ENCODE assay signal across 17 mouse cellular contexts in genomic region chr10:86808013-86808758, GRCm38 (mm10). TPM values are rescaled to one million over a fixed set of nuclear protein-coding genes. Genes with fewer than 3 reads are reported as not detected.
DNase-seq lines count a peak whose midpoint lies in the region; ATAC-seq and TF ChIP-seq lines count a peak whose summit lies in the region.
"Had no signal": no experiment of that assay in that cellular context is flagged by ENCODE, and none has a peak within 500 bp of the region (broad histone marks: within the 10 kb centered on the region; RNA-seq: fewer than 3 reads in every experiment).

No protein-coding gene starts in this region.

- no peak; the same call in 1 of the 2 replicates for ATAC-seq in heart, embryonic 16.5 days (replicated peaks; ENCODE audit: extremely low read depth, insufficient read depth, low FRiP score)
- ATAC-seq in midbrain, embryonic 15.5 days (replicated peaks) = 0 out of 2 replicates have a peak, but pooled peaks have one; percentile 25
- no peak for ATAC-seq in midbrain, embryonic 14.5 days (ENCODE audit: low FRiP score, low TSS enrichment)
- peak; percentile 25; the same call in 1 of the 2 replicates for ATAC-seq in hindbrain, embryonic 13.5 days (ENCODE audit: low FRiP score)
- ATAC-seq in stomach, postnatal 0 days (ENCODE audit: low FRiP score, low TSS enrichment) = 0 out of 2 replicates have a peak, but pooled peaks have one; percentile 24
- ATAC-seq: lung, postnatal 0 days had no signal

- no peak for TF ChIP-seq EP300 in stomach, postnatal 0 days (optimal IDR thresholded peaks at IDR 0.05)

- DNase-seq in heart, postnatal 10 days = no peak
- DNase-seq in midbrain, embryonic 14.5 days = no peak
- DNase-seq in stomach, postnatal 0 days (ENCODE audit: low spot score) = no peak
- no peak for DNase-seq in gastrocnemius, postnatal 4 days (ENCODE audit: low spot score in 2 of 2)
- no peak for DNase-seq in right cerebral cortex, postnatal 4 days
- DNase-seq: cerebellum, postnatal 36 days; gastrocnemius, postnatal 10 days; kidney, adult 2 months; right cerebral cortex, adult 18-20 months; thymus, postnatal 4 days had no signal

- H3K9me3 ChIP-seq in heart, embryonic 16.5 days (replicated peaks; ENCODE audit: control insufficient read depth, low read length) = no peaks in the 10 kb centered on the region
- no peaks in the 10 kb centered on the region for H3K9me3 ChIP-seq in midbrain, embryonic 15.5 days
- no peaks in the 10 kb centered on the region for H3K9me3 ChIP-seq in midbrain, embryonic 14.5 days (ENCODE audit: control insufficient read depth, low read length)
- H3K9me3 ChIP-seq in hindbrain, embryonic 13.5 days = no peaks in the 10 kb centered on the region
- H3K9me3 ChIP-seq in stomach, postnatal 0 days (ENCODE audit: control insufficient read depth, low read length) = no peaks in the 10 kb centered on the region
- H3K9me3 ChIP-seq: limb, embryonic 15.5 days had no signal

- H3K4me3 ChIP-seq in heart, embryonic 16.5 days (ENCODE audit: low read length) = no peak overlapping the region
- no peak overlapping the region for H3K4me3 ChIP-seq in midbrain, embryonic 15.5 days
- H3K4me3 ChIP-seq in midbrain, embryonic 14.5 days (replicated peaks; ENCODE audit: low read depth, low read length) = no peak overlapping the region
- no peak overlapping the region for H3K4me3 ChIP-seq in hindbrain, embryonic 13.5 days
- H3K4me3 ChIP-seq in stomach, postnatal 0 days (ENCODE audit: low read depth, low read length) = no peak overlapping the region
- H3K4me3 ChIP-seq: limb, embryonic 15.5 days had no signal

- TF ChIP-seq CTCF in stomach, postnatal 0 days (IDR thresholded peaks at IDR 0.05; ENCODE audit: low read depth) = no peak

- peak overlapping the region; percentile 42; the same call in 1 of the 2 replicates for H3K27ac ChIP-seq in heart, embryonic 16.5 days (ENCODE audit: low read length)
- H3K27ac ChIP-seq in midbrain, embryonic 15.5 days = no peak overlapping the region
- no peak overlapping the region for H3K27ac ChIP-seq in midbrain, embryonic 14.5 days (replicated peaks; ENCODE audit: low read depth, low read length)
- no peak overlapping the region for H3K27ac ChIP-seq in hindbrain, embryonic 13.5 days
- no peak overlapping the region for H3K27ac ChIP-seq in stomach, postnatal 0 days (replicated peaks)
- H3K27ac ChIP-seq: limb, embryonic 15.5 days had no signal

- intact Hi-C loops in heart, postnatal 10 days (cut with DNase I) = no loop called here

- H3K4me1 ChIP-seq in heart, embryonic 16.5 days (ENCODE audit: control insufficient read depth, insufficient read depth, low read length) = peaks cover 15% of the 10 kb centered on the region
- no peaks in the 10 kb centered on the region for H3K4me1 ChIP-seq in midbrain, embryonic 15.5 days
- H3K4me1 ChIP-seq in midbrain, embryonic 14.5 days (ENCODE audit: control insufficient read depth, insufficient read depth, low read length) = no peaks in the 10 kb centered on the region
- 0 out of 2 replicates have a peak, but pooled peaks cover 5% of the 10 kb centered on the region for H3K4me1 ChIP-seq in hindbrain, embryonic 13.5 days (replicated peaks)
- H3K4me1 ChIP-seq in stomach, postnatal 0 days (replicated peaks; ENCODE audit: control insufficient read depth, insufficient read depth) = no peaks in the 10 kb centered on the region

- 82% methylated on average over 15 of the region's 15 CpGs for WGBS in heart, embryonic 16.5 days
- WGBS in midbrain, embryonic 15.5 days = 73% methylated on average over 15 of the region's 15 CpGs
- WGBS in midbrain, embryonic 14.5 days = 72% methylated on average over 15 of the region's 15 CpGs
- WGBS in hindbrain, embryonic 13.5 days = 69% methylated on average over 15 of the region's 15 CpGs
- 81% methylated on average over 15 of the region's 15 CpGs for WGBS in stomach, postnatal 0 days

- no peak overlapping the region for H3K4me2 ChIP-seq in heart, embryonic 16.5 days (ENCODE audit: low read depth, low read length)
- H3K4me2 ChIP-seq in midbrain, embryonic 15.5 days = no peak overlapping the region
- H3K4me2 ChIP-seq in midbrain, embryonic 14.5 days (ENCODE audit: low read length) = no peak overlapping the region
- H3K4me2 ChIP-seq in hindbrain, embryonic 13.5 days = no peak overlapping the region
- H3K4me2 ChIP-seq in stomach, postnatal 0 days (replicated peaks; ENCODE audit: low read depth) = no peak overlapping the region
- H3K4me2 ChIP-seq: limb, embryonic 15.5 days had no signal

- peaks cover 12% of the 10 kb centered on the region for H3K36me3 ChIP-seq in heart, embryonic 16.5 days (ENCODE audit: control insufficient read depth, insufficient read depth)
- no peaks in the 10 kb centered on the region for H3K36me3 ChIP-seq in midbrain, embryonic 15.5 days (replicated peaks)
- H3K36me3 ChIP-seq in midbrain, embryonic 14.5 days (ENCODE audit: control insufficient read depth, insufficient read depth, low read length) = no peaks in the 10 kb centered on the region
- H3K36me3 ChIP-seq in hindbrain, embryonic 13.5 days = peaks cover 9% of the 10 kb centered on the region; the same call in 1 of the 2 replicates
- H3K36me3 ChIP-seq in stomach, postnatal 0 days (ENCODE audit: control insufficient read depth, insufficient read depth, low read length) = 0 out of 2 replicates have a peak, but pooled peaks cover 3% of the 10 kb centered on the region

- H3K9ac ChIP-seq in heart, embryonic 16.5 days (ENCODE audit: low read length) = no peak overlapping the region
- H3K9ac ChIP-seq in midbrain, embryonic 15.5 days = no peak overlapping the region
- H3K9ac ChIP-seq in midbrain, embryonic 14.5 days (replicated peaks; ENCODE audit: low read length) = no peak overlapping the region
- H3K9ac ChIP-seq in hindbrain, embryonic 13.5 days = no peak overlapping the region
- H3K9ac ChIP-seq in stomach, postnatal 0 days (ENCODE audit: low read length) = no peak overlapping the region
- H3K9ac ChIP-seq: limb, embryonic 15.5 days had no signal

- no peaks in the 10 kb centered on the region for H3K27me3 ChIP-seq in heart, embryonic 16.5 days (ENCODE audit: control insufficient read depth, insufficient read depth, low read length)
- H3K27me3 ChIP-seq in midbrain, embryonic 15.5 days (replicated peaks) = no peaks in the 10 kb centered on the region
- no peaks in the 10 kb centered on the region for H3K27me3 ChIP-seq in midbrain, embryonic 14.5 days (ENCODE audit: control insufficient read depth, insufficient read depth, low read length)
- H3K27me3 ChIP-seq in hindbrain, embryonic 13.5 days = no peaks in the 10 kb centered on the region
- H3K27me3 ChIP-seq in stomach, postnatal 0 days (ENCODE audit: control insufficient read depth, insufficient read depth, low read length) = no peaks in the 10 kb centered on the region

RNA-seq across cellular contexts. Expression of gene Nt5dc3, which starts 29.4 kb away (rescaled TPM):
- polyA plus RNA-seq in heart, embryonic 16.5 days (2015; fragmentation: Nextera tagmentation; extraction: Ambion mirVana) = 4.8 and 5.0 TPM in 2 replicates
- 10 to 100 TPM; 37.4 to 41.9 TPM for total RNA-seq in heart, postnatal 10 days (2021)
- polyA plus RNA-seq in midbrain, embryonic 15.5 days (2015; fragmentation: Nextera tagmentation; extraction: Ambion mirVana) = 13.8 and 14.4 TPM in 2 replicates
- polyA plus RNA-seq in midbrain, embryonic 14.5 days (2014; fragmentation: Nextera tagmentation; extraction: Ambion mirVana) = 14.9 and 17.2 TPM in 2 replicates
- 8.6 and 9.2 TPM in 2 replicates for polyA plus RNA-seq in hindbrain, embryonic 13.5 days (2015; fragmentation: Nextera tagmentation; extraction: Ambion mirVana)
- 1.2 TPM in 2 replicates for polyA plus RNA-seq in stomach, postnatal 0 days (2015; fragmentation: Nextera tagmentation; extraction: Ambion mirVana)
- total RNA-seq in gastrocnemius, postnatal 4 days (2021) = 10 to 100 TPM; 11.2 to 11.3 TPM

RNA-seq across cellular contexts. Expression of gene Gm49358, which starts 44.4 kb away (rescaled TPM):
- not detected in 2 replicates for polyA plus RNA-seq in heart, embryonic 16.5 days (2015; fragmentation: Nextera tagmentation; extraction: Ambion mirVana)
- total RNA-seq in heart, postnatal 10 days (2021) = 10 to 100 TPM; 11.8 to 16.2 TPM
- not detected in 2 replicates for polyA plus RNA-seq in midbrain, embryonic 15.5 days (2015; fragmentation: Nextera tagmentation; extraction: Ambion mirVana)
- polyA plus RNA-seq in midbrain, embryonic 14.5 days (2014; fragmentation: Nextera tagmentation; extraction: Ambion mirVana) = 0.87 TPM in 1 of 2 replicates, not detected in the other
- not detected in 2 replicates for polyA plus RNA-seq in hindbrain, embryonic 13.5 days (2015; fragmentation: Nextera tagmentation; extraction: Ambion mirVana)
- polyA plus RNA-seq in stomach, postnatal 0 days (2015; fragmentation: Nextera tagmentation; extraction: Ambion mirVana) = not detected in 2 replicates
- 1 to 10 TPM; 4.6 to 6.6 TPM for total RNA-seq in gastrocnemius, postnatal 4 days (2021)
- total RNA-seq: monocyte, adult 5-6 weeks had no signal
- polyA plus RNA-seq: heart, embryonic 14.5 days; kidney, adult 2 months; limb, embryonic 15.5 days; lung, postnatal 0 days had no signal

Comparison
In these comparisons a context has a peak if more than half of its experiments do, and no peak if none do; other contexts are left out.
1. ATAC-seq: peak in midbrain, embryonic 15.5 days (single experiment), hindbrain, embryonic 13.5 days (single experiment) and stomach, postnatal 0 days (single experiment); none in heart, embryonic 16.5 days (single experiment) and midbrain, embryonic 14.5 days (single experiment).